Comparison of ENCODE assay signal across 9 mouse cellular contexts in genomic region chr3:82249968-82250795, GRCm38 (mm10).
DNase-seq lines count a peak whose midpoint lies in the region; ATAC-seq lines count a peak whose summit lies in the region.
"Had no signal": no experiment of that assay in that cellular context is flagged by ENCODE, and none has a peak within 500 bp of the region (broad histone marks: within the 10 kb centered on the region; RNA-seq: fewer than 3 reads in every experiment).

No protein-coding gene starts in this region.

- no peaks in the 10 kb centered on the region for H3K27me3 ChIP-seq in heart, embryonic 16.5 days (ENCODE audit: control insufficient read depth, insufficient read depth, low read length)
- no peaks in the 10 kb centered on the region for H3K27me3 ChIP-seq in lung, embryonic 15.5 days
- H3K27me3 ChIP-seq in forebrain, embryonic 14.5 days (replicated peaks; ENCODE audit: control insufficient read depth, insufficient read depth, low read length): no peaks in the 10 kb centered on the region
- H3K27me3 ChIP-seq in neural tube, embryonic 14.5 days (ENCODE audit: control insufficient read depth, insufficient read depth, low read length): no peaks in the 10 kb centered on the region
- H3K27me3 ChIP-seq: limb, embryonic 12.5 days had no signal

- no peak for DNase-seq in heart, postnatal 4 days
- no peak for DNase-seq in lung, postnatal 14 days
- DNase-seq in forebrain, embryonic 14.5 days (ENCODE audit: low spot score): peak; percentile 38
- no peak for DNase-seq in ovary, adult 18-20 months (ENCODE audit: low spot score)

- no peak overlapping the region for H3K9ac ChIP-seq in heart, embryonic 16.5 days (ENCODE audit: low read length)
- H3K9ac ChIP-seq in lung, embryonic 15.5 days: no peak overlapping the region
- peak overlapping the region; percentile 21; the same call in 1 of the 2 replicates for H3K9ac ChIP-seq in forebrain, embryonic 14.5 days (ENCODE audit: low read length)
- no peak overlapping the region for H3K9ac ChIP-seq in neural tube, embryonic 14.5 days (replicated peaks; ENCODE audit: low read depth, low read length)
- H3K9ac ChIP-seq: limb, embryonic 12.5 days had no signal

- H3K9me3 ChIP-seq in heart, embryonic 16.5 days (replicated peaks; ENCODE audit: control insufficient read depth, low read length): no peaks in the 10 kb centered on the region
- H3K9me3 ChIP-seq in lung, embryonic 15.5 days: no peaks in the 10 kb centered on the region
- no peaks in the 10 kb centered on the region for H3K9me3 ChIP-seq in forebrain, embryonic 14.5 days (replicated peaks; ENCODE audit: control insufficient read depth, low read length)
- no peaks in the 10 kb centered on the region for H3K9me3 ChIP-seq in neural tube, embryonic 14.5 days (ENCODE audit: control insufficient read depth, low read length)
- H3K9me3 ChIP-seq: limb, embryonic 12.5 days had no signal

- H3K36me3 ChIP-seq in heart, embryonic 16.5 days (ENCODE audit: control insufficient read depth, insufficient read depth): no peaks in the 10 kb centered on the region
- no peaks in the 10 kb centered on the region for H3K36me3 ChIP-seq in lung, embryonic 15.5 days
- H3K36me3 ChIP-seq in forebrain, embryonic 14.5 days (ENCODE audit: control insufficient read depth, insufficient read depth, low read length): no peaks in the 10 kb centered on the region
- H3K36me3 ChIP-seq in neural tube, embryonic 14.5 days (ENCODE audit: control insufficient read depth, insufficient read depth, low read length): no peaks in the 10 kb centered on the region
- H3K36me3 ChIP-seq: limb, embryonic 12.5 days had no signal

- peak overlapping the region; percentile 46 for H3K27ac ChIP-seq in heart, embryonic 16.5 days (ENCODE audit: low read length)
- peak overlapping the region; percentile 80 for H3K27ac ChIP-seq in lung, embryonic 15.5 days
- H3K27ac ChIP-seq in forebrain, embryonic 14.5 days (ENCODE audit: low read depth, low read length): peak overlapping the region; percentile 61; the same call in 1 of the 2 replicates
- peak overlapping the region; percentile 67 for H3K27ac ChIP-seq in neural tube, embryonic 14.5 days (ENCODE audit: low read depth, low read length)
- H3K27ac ChIP-seq: limb, embryonic 12.5 days had no signal

- no peak overlapping the region for H3K4me3 ChIP-seq in heart, embryonic 16.5 days (ENCODE audit: low read length)
- no peak overlapping the region for H3K4me3 ChIP-seq in lung, embryonic 15.5 days
- no peak overlapping the region for H3K4me3 ChIP-seq in forebrain, embryonic 14.5 days (ENCODE audit: low read depth, low read length)
- no peak overlapping the region for H3K4me3 ChIP-seq in neural tube, embryonic 14.5 days (ENCODE audit: low read depth, low read length)
- H3K4me3 ChIP-seq: limb, embryonic 12.5 days had no signal

- peaks cover 3% of the 10 kb centered on the region; the same call in 1 of the 2 replicates for H3K4me1 ChIP-seq in heart, embryonic 16.5 days (ENCODE audit: control insufficient read depth, insufficient read depth, low read length)
- H3K4me1 ChIP-seq in lung, embryonic 15.5 days: peaks cover 15% of the 10 kb centered on the region; the same call in 1 of the 2 replicates
- H3K4me1 ChIP-seq in forebrain, embryonic 14.5 days (ENCODE audit: control insufficient read depth, insufficient read depth, low read length): no peaks in the 10 kb centered on the region
- 0 out of 2 replicates have a peak, but pooled peaks cover 5% of the 10 kb centered on the region for H3K4me1 ChIP-seq in neural tube, embryonic 14.5 days (ENCODE audit: control insufficient read depth, insufficient read depth, low read length)

- 46% methylated on average over 6 of the region's 6 CpGs for WGBS in heart, embryonic 16.5 days
- 29% methylated on average over 6 of the region's 6 CpGs for WGBS in lung, embryonic 15.5 days
- WGBS in forebrain, embryonic 14.5 days: 58% methylated on average over 6 of the region's 6 CpGs
- 46% methylated on average over 6 of the region's 6 CpGs for WGBS in neural tube, embryonic 14.5 days

- H3K4me2 ChIP-seq in heart, embryonic 16.5 days (ENCODE audit: low read depth, low read length): no peak overlapping the region
- 0 out of 2 replicates have a peak overlapping the region, but pooled peaks have one; percentile 10 for H3K4me2 ChIP-seq in lung, embryonic 15.5 days
- H3K4me2 ChIP-seq in forebrain, embryonic 14.5 days (ENCODE audit: low read length): peak overlapping the region; percentile 8; the same call in 1 of the 2 replicates
- peak overlapping the region; percentile 12 for H3K4me2 ChIP-seq in neural tube, embryonic 14.5 days (ENCODE audit: low read depth, low read length)
- H3K4me2 ChIP-seq: limb, embryonic 12.5 days had no signal

- ATAC-seq in heart, embryonic 16.5 days (replicated peaks; ENCODE audit: extremely low read depth, insufficient read depth, low FRiP score): no peak
- no peak; the same call in 1 of the 2 replicates for ATAC-seq in lung, embryonic 15.5 days (ENCODE audit: borderline replicate concordance, extremely low read depth, low FRiP score, low TSS enrichment)
- ATAC-seq in forebrain, embryonic 14.5 days: peak; percentile 50; the same call in 1 of the 2 replicates
- ATAC-seq in neural tube, embryonic 14.5 days (ENCODE audit: low read depth): peak; percentile 91
- no peak for ATAC-seq in erythroblast, adult 5-6 weeks (replicated peaks; ENCODE audit: low FRiP score, poor library complexity, severe bottlenecking)

Comparison
In these comparisons a context has a peak if more than half of its experiments do, and no peak if none do; other contexts are left out.
1. ATAC-seq: peak in forebrain, embryonic 14.5 days (single experiment) and neural tube, embryonic 14.5 days (single experiment); none in heart, embryonic 16.5 days (single experiment), lung, embryonic 15.5 days (single experiment) and erythroblast, adult 5-6 weeks (single experiment).
2. Peak in every context shown above with its lines, with median percentiles within 50 percentile points of each other: H3K27ac ChIP-seq.